Mouse (Mus musculus): ENCODE data around the gene Stk40. TPM values are rescaled to one million over a fixed set of nuclear protein-coding genes. Genes with fewer than 3 reads are reported as not detected.

Stk40 gene
- polyA plus RNA-seq, 1 experiment, result 24.9 TPM

DNA sequence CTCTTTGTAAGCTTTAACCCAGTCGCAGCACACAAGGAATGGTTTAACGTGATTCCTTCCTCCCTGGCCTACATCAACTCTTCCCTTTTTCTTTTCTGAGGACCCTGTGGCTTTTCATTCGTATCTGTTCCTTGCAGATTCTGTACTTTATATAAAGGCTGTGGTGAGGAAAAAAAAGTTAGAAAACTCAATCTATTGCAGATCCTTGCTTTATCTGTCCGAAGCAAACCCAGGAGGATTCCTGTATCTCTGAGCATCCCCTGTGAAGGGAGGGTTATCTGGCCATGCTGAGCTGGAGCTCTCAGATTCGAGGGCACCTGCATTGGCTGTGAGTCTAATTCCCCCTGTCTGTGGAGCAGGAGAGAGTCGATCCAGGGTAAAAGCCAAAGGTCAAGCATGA lies 34.9 kb upstream of the Stk40 start:
- no peak for DNase-seq
- Histone ChIP-seq H3K27me3 (ENCODE audit: control insufficient read depth, insufficient read depth, low read length) (no peaks in the 10 kb centered on the region), H3K4me1 (ENCODE audit: control insufficient read depth, insufficient read depth, low read length) (peaks cover 11% of the 10 kb centered on the region), H3K27ac (ENCODE audit: insufficient read depth, low read length) (no peak overlapping the region), H3K4me3 (replicated peaks; ENCODE audit: insufficient read depth, low read depth, low read length) (no peak overlapping the region)
- no peak for TF ChIP-seq CTCF (IDR thresholded peaks at IDR 0.05; ENCODE audit: borderline replicate concordance, insufficient read depth, low read depth, low read length)
- TF ChIP-seq POLR2A (IDR thresholded peaks at IDR 0.05; ENCODE audit: borderline replicate concordance, insufficient read depth, low read length), result no peak
- 89% methylated on average over 6 of the region's 6 CpGs for WGBS

DNA sequence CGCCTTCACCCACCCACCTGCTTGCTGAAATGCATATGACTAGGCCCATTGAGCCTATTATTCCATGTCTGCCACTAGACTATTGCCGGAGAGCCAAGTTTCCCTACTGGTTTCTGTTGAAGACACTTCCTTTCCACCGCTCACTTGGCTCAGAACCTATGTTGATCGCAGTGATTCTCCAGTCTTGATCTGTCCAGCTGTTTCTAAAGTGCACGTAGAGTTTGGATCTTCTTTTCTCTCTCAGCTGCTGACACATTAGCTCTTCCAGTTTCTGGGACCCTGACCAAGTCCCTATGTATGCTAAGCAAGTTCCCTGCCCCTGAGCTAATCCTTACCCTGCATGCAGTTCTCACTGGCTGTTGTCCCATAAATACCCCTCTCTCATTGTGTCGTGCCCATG lies 25.9 kb upstream of the Stk40 start:
- Histone ChIP-seq H3K4me3 (replicated peaks; ENCODE audit: insufficient read depth, low read depth, low read length) (no peak overlapping the region), H3K27me3 (ENCODE audit: control insufficient read depth, insufficient read depth, low read length) (no peaks in the 10 kb centered on the region), H3K27ac (ENCODE audit: insufficient read depth, low read length) (no peak overlapping the region), H3K4me1 (ENCODE audit: control insufficient read depth, insufficient read depth, low read length) (no peaks in the 10 kb centered on the region; the same call in 1 of the 2 replicates)
- WGBS, result 63% methylated on average over 6 of the region's 6 CpGs
- DNase-seq, result no peak
- TF ChIP-seq CTCF (IDR thresholded peaks at IDR 0.05; ENCODE audit: borderline replicate concordance, insufficient read depth, low read depth, low read length) (no peak), POLR2A (IDR thresholded peaks at IDR 0.05; ENCODE audit: borderline replicate concordance, insufficient read depth, low read length) (no peak)

DNA sequence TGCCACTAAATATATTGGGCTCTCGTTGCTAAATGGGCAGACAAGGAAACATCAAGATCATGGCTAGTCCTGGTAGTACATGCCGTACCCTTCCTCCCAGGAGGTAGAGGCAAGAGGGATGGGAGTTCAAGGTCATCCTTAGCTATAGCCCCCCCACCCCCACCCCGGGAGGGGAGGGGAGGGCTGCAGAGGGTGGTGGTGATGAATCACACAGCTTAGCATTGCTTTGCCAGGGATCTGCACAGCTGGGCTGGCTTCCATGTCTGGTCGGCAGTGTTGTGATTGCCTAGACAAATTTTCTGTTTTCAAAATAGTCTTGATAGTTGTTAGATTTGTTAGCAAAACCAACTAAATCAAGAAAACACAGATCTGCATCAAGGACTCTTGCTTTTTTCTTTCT lies 24.5 kb upstream of the Stk40 start:
- WGBS, result 83% methylated on average over 4 of the region's 4 CpGs
- H3K27me3 ChIP-seq (ENCODE audit: control insufficient read depth, insufficient read depth, low read length), result no peaks in the 10 kb centered on the region
- H3K4me3 ChIP-seq (replicated peaks; ENCODE audit: insufficient read depth, low read depth, low read length), result no peak overlapping the region
- no peak overlapping the region for H3K27ac ChIP-seq (ENCODE audit: insufficient read depth, low read length)
- TF ChIP-seq CTCF (IDR thresholded peaks at IDR 0.05; ENCODE audit: borderline replicate concordance, insufficient read depth, low read depth, low read length) (no peak), POLR2A (IDR thresholded peaks at IDR 0.05; ENCODE audit: borderline replicate concordance, insufficient read depth, low read length) (no peak)
- H3K4me1 ChIP-seq (ENCODE audit: control insufficient read depth, insufficient read depth, low read length), result no peaks in the 10 kb centered on the region; the same call in 1 of the 2 replicates
- no peak for DNase-seq

DNA sequence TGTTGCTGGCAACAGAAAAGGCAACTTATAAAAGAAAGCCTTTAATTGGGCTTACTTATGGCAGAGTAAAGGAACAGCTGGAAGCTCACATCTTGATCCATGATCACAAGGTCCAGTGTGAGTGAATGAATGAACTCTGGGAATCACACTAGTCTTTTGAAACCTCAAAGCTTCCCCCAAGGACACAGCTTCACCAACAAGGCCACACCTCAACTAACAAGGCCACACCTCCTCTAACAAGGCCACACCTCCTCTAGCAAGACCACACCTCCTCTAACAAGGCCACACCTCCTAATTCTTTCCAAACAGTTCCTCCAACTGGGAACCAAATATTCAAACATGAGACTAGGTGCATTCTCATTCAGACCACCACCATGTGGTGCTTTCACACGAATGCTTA lies 22.2 kb upstream of the Stk40 start:
- Histone ChIP-seq H3K27ac (ENCODE audit: insufficient read depth, low read length) (no peak overlapping the region), H3K27me3 (ENCODE audit: control insufficient read depth, insufficient read depth, low read length) (no peaks in the 10 kb centered on the region), H3K4me3 (replicated peaks; ENCODE audit: insufficient read depth, low read depth, low read length) (no peak overlapping the region), H3K4me1 (ENCODE audit: control insufficient read depth, insufficient read depth, low read length) (no peaks in the 10 kb centered on the region; the same call in 1 of the 2 replicates)
- TF ChIP-seq POLR2A (IDR thresholded peaks at IDR 0.05; ENCODE audit: borderline replicate concordance, insufficient read depth, low read length) (no peak), CTCF (IDR thresholded peaks at IDR 0.05; ENCODE audit: borderline replicate concordance, insufficient read depth, low read depth, low read length) (no peak)
- WGBS, result 85% methylated on average over 1 of the region's 1 CpGs
- no peak for DNase-seq

DNA sequence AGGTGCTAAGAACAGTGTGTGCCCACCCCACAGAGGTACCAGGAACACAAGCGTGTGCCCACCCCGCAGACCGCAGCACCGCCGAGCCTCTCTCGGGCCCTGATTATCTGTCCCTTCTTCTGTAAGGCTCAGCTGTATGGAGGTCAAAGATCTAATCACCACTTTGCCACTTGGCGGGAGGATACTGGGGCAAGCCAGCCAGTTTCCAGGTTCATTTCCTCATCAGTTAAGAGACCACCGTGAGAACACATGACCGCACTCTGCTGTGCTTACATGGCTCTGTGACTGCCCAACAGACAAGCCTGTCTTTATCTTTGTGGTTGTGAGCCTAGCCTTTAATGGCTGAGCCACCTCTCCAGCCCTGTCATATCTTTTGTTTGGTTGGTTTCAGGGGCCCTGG lies 20.7 kb upstream of the Stk40 start:
- Histone ChIP-seq H3K4me3 (replicated peaks; ENCODE audit: insufficient read depth, low read depth, low read length) (no peak overlapping the region), H3K27me3 (ENCODE audit: control insufficient read depth, insufficient read depth, low read length) (no peaks in the 10 kb centered on the region), H3K4me1 (ENCODE audit: control insufficient read depth, insufficient read depth, low read length) (no peaks in the 10 kb centered on the region), H3K27ac (ENCODE audit: insufficient read depth, low read length) (no peak overlapping the region)
- WGBS, result 94% methylated on average over 9 of the region's 9 CpGs
- no peak for TF ChIP-seq CTCF (IDR thresholded peaks at IDR 0.05; ENCODE audit: borderline replicate concordance, insufficient read depth, low read depth, low read length)
- TF ChIP-seq POLR2A (IDR thresholded peaks at IDR 0.05; ENCODE audit: borderline replicate concordance, insufficient read depth, low read length), result no peak
- no peak for DNase-seq

DNA sequence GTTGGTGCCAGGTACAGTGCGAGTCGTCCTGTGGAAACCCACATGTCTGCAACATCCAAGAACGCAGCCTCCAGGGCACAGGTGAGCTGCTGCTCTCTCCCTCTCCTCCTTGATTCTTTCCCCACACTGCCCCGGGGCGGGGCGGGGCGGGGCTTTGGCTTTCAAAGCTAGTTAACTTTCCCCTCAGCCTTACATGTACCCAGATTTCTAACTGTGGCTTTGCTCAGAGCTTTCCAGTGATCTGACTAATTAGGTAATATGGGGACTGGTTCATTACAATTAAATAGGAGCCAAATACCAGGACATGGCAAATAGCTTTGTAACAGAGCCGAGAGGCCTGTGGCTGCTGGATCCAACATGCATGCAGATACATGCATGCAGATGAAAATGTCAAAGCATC lies 19.4 kb upstream of the Stk40 start:
- TF ChIP-seq CTCF (IDR thresholded peaks at IDR 0.05; ENCODE audit: borderline replicate concordance, insufficient read depth, low read depth, low read length), result no peak
- no peak for TF ChIP-seq POLR2A (IDR thresholded peaks at IDR 0.05; ENCODE audit: borderline replicate concordance, insufficient read depth, low read length)
- H3K27ac ChIP-seq (ENCODE audit: insufficient read depth, low read length), result no peak overlapping the region
- no peaks in the 10 kb centered on the region for H3K4me1 ChIP-seq (ENCODE audit: control insufficient read depth, insufficient read depth, low read length)
- WGBS, result 85% methylated on average over 8 of the region's 8 CpGs
- no peaks in the 10 kb centered on the region for H3K27me3 ChIP-seq (ENCODE audit: control insufficient read depth, insufficient read depth, low read length)
- no peak for DNase-seq
- no peak overlapping the region for H3K4me3 ChIP-seq (replicated peaks; ENCODE audit: insufficient read depth, low read depth, low read length)

DNA sequence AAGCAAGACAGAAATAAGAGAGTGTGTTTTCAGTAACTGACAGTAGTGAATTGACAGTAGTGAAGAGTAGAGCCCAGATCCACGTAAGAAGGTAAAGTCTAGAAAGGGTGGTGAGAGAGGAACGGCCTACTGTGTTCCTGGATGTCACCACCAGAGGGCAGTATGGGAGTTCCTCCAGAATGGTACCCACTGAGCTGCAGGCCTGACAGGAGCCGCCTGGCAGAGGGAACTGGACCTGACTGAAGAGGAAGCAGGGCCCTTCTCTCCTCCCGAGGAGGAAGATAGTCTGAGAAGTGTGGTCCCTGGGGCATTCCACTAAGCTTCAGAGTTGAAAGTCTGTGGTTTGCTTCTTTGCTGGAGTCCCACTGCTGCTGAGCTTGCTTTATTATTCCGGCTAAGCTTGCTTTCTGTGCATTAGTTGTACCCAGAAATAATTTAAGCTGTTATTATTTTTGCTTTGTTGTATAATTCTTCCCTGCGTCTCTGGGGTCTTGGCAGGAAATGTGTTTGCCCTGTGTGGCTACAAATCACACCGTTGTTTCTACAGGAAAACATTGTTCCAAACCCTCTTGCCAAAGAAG lies 17.7 kb upstream of the Stk40 start:
- 12% methylated on average over 7 of the region's 7 CpGs for WGBS
- DNase-seq, result peak; percentile 85 to 87

DNA sequence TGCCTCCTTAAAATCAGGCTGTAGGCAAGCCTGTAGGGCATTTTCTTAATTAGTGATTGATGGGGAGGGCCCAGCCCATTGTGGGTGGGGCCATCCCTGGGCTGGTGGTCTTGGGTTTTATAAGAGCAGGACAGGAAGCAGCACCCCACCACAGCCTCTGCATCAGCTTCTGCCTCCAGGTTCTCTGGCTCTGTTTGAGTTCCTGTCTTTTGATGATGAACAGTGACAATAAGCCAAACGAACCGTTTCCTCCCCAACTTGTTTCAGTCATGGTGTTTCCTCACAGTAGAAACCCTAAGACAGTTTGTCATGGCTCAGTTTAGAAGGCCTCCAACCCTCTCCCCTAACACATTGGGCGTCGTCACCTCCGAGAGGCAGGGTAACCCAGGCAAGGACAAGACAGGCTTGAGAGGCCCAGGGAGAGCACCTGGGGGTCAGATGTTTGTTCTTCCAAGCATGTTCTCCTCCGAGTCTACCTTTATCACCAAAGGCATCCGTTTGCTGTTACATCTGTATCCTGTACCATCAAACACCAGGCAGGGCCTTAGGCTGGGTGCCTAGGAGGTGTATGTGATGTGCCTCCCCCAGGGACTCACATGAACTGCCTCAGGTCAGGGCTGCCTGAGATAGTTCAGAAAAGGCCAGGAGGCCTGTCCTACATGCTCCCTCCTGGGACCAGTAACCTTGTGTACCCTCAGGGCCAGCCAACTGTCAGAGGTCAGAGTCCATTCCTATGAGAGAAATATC lies 13.5 kb upstream of the Stk40 start:
- H3K27me3 ChIP-seq (ENCODE audit: control insufficient read depth, insufficient read depth, low read length), result no peaks in the 10 kb centered on the region
- 84% methylated on average over 7 of the region's 7 CpGs for WGBS
- H3K27ac ChIP-seq (ENCODE audit: insufficient read depth, low read length), result no peak overlapping the region
- no peak overlapping the region for H3K4me3 ChIP-seq (replicated peaks; ENCODE audit: insufficient read depth, low read depth, low read length)
- H3K4me1 ChIP-seq (ENCODE audit: control insufficient read depth, insufficient read depth, low read length), result no peaks in the 10 kb centered on the region
- no peak for DNase-seq
- TF ChIP-seq CTCF (IDR thresholded peaks at IDR 0.05; ENCODE audit: borderline replicate concordance, insufficient read depth, low read depth, low read length) (no peak), POLR2A (IDR thresholded peaks at IDR 0.05; ENCODE audit: borderline replicate concordance, insufficient read depth, low read length) (no peak)

More for the DNA sequence above, 17.7 kb upstream of the Stk40 start:
- Histone ChIP-seq H3K4me1 (ENCODE audit: control insufficient read depth, insufficient read depth, low read length) (no peaks in the 10 kb centered on the region), H3K27ac (ENCODE audit: insufficient read depth, low read length) (0 out of 2 replicates have a peak overlapping the region, but pooled peaks have one; percentile 0), H3K27me3 (ENCODE audit: control insufficient read depth, insufficient read depth, low read length) (no peaks in the 10 kb centered on the region), H3K4me3 (replicated peaks; ENCODE audit: insufficient read depth, low read depth, low read length) (no peak overlapping the region)
- TF ChIP-seq CTCF (IDR thresholded peaks at IDR 0.05; ENCODE audit: borderline replicate concordance, insufficient read depth, low read depth, low read length) (peak; percentile 95), POLR2A (IDR thresholded peaks at IDR 0.05; ENCODE audit: borderline replicate concordance, insufficient read depth, low read length) (no peak; the same call in 1 of the 2 replicates)
